Mouse (Mus musculus): ENCODE data around the gene Wdr92. TPM values are rescaled to one million over a fixed set of nuclear protein-coding genes. Genes with fewer than 3 reads are reported as not detected.
"Not testable (repeated sequence)": the region's sequence is repeated elsewhere in the genome, so short reads cannot be mapped to it uniquely, and the experiment has no call there.

Wdr92 gene
- total RNA-seq, 2 experiments from 2014 or later, result 7.0 to 7.2 TPM

DNA sequence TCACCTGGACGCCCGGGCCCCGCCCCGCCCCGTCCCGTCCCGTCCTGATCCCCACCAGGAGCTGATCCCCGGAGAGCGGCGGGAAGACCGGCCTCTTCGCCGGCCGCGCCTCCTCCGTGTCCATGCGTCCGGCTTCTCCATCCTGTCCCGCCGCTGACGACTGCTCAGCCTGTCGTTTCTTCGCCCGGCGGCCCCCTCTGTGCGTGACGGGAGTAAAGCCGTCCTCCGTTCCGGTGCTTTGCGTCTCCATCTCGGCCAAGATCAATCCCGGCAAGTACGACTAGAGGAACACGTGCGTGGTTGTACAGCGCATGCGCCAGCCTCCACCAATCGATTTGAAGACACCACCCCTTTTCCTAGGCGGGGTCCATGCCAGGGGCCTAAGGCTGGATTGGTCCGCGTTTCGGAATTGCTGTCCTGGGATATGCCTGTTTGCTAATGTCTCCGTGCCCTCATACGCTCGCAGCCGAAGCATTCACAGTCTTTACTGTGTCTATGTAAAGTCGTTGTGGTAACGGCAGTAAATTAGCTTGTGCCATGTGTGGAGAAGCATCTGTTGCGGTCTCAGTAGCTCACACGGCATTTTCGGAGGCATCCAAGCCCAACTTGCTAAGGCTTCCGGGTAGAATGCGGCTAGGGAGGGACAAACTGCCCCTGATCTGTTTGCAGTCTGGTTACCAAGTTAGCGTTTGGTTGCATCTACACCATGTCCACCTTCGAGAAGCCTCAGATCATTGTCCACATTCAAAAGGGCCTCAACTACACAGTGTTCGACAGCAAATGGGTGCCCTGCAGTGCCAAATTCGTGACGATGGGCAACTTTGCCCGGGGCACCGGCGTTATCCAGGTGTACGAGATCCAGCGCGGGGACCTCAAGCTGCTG lies 29.6 kb downstream of the Wdr92 start, which contains the start of gene Pno1:
Gene Pno1, minus strand, starts transcription at position 311 of the 883 bp plus-strand sequence.
- DNase-seq, result peak; percentile 94

DNA sequence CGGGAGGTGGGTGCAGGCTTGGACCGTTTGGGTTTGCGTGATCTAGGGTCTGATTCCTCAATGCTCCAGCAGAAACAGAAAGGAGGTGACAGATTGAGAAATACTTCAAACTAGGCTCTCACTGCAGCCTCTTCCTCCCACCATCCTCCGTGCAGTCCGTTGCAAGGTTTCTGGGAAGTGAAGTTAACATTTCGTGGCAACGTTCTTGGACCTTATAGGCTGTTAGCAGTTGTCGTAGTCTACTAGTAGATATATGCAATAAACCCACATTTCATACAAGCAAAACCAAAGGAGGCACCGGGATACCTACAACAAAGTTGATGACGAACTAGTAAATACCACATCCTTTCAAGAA lies 30.2 kb downstream of the Wdr92 start:
- DNase-seq, result no peak

DNA sequence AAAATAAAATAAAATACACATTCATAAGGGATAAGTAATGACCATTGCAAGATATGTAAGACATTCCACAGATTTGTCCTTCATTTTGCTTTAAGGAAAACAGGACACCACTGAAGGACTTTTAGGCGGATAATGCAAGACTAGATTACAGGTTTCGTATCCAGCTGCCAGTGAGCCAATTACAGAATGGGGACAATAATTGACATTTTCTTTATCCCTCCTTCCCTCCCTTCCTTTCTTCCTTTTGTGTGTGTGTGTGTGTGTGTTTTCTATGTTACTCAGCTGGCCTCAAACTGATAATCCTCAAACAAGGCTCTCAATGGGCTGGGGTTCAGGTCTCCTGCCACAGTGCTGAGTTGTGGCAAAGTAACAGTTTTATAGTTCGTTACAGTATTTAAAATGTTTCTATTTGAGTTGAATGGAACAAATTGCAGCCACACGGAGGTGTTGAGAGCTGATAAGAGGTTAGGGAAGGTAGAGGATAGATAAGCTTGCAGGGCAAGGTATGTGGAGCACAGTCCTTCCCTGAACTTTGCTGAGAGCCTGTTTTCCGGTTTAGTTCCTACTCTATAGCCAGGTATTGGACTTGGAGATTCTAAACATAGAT lies 31.1 kb downstream of the Wdr92 start:
- no peak for DNase-seq

DNA sequence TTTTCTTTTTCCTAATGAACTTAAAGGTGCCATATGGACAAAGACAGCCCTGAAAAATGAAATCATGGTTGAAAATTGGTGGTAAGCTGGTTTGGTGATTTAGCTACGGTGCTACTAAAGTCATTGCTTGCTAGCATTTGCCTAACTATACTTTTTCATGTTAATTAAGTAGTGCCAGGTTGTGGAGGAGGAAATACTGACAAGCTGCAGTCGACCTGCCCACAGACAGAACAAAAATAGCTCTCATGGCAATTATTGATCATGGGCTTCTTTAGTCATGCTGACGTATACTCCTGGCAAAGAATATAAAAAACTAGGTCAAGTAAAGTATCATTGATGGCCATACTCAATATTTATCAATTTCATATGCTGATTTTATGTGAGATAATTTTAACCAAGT lies 33.6 kb downstream of the Wdr92 start:
- no peak for DNase-seq

DNA sequence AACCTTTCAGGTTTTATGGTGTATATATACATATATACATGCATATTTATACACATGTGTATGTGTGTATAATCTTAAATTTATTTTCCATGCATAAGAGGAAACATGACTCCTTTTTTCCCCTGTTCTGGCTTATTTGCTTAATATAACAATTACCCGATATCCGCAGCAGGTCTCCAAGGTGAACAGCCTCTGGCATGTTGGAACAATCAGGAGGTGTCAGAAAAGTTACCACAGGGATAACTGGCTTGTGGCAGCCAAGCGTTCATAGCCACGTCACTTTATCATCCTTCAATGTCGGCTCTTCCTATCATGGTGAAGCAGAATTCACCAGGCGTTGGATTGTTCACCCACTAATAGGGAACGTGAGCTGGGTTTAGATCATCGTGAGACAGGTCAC lies 39.2 kb downstream of the Wdr92 start:
- no peak for DNase-seq

DNA sequence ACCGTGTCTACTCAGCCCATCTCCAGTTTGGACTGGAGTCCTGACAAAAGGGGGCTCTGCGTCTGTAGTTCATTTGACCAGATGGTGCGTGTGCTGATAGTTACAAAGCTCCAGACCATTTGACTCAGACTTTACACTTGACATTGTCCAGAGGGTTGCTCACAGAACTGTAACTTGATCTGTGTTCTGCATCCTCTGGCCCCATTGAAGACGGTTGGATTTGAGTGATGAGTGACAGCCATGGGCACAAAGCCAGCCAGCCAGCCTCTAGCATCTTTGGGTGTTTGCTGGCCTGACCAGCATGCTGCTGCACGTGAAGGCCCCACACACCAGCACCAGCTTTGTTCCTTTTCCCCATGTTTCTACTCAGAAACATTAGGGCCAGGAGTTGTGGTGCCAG lies 50.9 kb downstream of the Wdr92 start:
- DNase-seq, result no peak

DNA sequence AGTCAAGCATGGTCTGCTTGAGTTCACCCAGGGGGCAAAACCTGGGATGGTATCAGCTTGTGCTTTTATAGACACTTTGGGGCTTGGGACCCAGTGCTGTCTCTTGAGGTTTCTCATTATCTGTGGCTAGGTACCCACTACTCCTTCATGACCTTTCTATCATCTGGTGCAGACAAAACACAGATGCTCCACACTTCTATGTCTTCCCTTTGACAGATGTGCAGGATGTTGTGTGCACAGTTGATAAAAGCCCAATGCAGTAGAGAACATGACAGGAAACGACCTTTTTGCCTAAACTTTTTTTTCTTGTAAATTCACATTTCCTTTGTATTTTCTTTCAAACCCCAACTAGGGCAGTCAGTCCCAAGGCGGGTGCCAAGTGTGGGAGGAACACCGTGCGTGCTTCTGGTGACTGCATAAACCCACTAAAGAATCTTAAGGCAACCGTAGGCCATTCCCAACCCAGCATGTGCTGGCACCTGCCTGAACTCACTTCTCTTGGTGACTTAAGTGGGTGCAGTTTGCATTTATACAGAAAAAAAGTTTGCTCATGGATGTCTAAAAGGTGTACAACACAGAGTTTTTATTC lies 54.6 kb downstream of the Wdr92 start:
- no peak for DNase-seq

DNA sequence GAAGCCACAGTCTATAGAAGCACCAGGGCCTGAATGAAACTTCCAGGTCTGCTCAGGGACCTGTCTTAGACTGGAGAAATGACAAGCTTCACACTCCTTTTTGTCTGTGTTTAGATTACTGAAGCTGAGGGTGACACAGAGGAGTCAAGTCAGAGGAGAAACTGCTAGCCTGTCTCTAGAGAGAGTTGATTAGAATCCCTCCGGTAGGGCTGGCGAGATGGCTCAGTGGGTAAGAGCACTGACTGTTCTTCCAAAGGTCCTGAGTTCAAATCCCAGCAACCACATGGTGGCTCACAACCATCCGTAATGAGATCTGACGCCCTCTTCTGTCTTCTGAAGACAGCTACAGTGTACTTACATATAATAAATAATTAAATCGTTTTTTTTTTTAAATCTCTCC lies 56.7 kb downstream of the Wdr92 start:
- not testable (repeated sequence) for DNase-seq

DNA sequence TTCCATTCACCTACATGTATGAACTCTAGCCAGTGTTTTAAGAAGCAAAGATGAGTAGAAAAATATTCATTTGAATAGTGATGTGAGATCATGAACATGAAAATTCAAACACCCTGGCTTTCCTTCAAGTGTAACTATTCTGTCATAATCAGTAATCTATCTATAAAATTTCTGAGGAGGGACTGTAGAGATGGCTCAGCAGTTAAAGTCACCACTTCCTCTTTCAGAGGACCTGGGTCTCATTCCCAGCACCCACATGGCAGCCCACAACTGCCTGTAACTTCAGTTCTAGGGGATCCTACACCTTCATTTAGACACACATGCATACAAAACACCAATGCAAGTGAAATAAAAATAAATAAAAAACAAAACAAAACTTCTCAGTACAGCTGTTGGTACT lies 66.8 kb downstream of the Wdr92 start:
- no peak for DNase-seq

DNA sequence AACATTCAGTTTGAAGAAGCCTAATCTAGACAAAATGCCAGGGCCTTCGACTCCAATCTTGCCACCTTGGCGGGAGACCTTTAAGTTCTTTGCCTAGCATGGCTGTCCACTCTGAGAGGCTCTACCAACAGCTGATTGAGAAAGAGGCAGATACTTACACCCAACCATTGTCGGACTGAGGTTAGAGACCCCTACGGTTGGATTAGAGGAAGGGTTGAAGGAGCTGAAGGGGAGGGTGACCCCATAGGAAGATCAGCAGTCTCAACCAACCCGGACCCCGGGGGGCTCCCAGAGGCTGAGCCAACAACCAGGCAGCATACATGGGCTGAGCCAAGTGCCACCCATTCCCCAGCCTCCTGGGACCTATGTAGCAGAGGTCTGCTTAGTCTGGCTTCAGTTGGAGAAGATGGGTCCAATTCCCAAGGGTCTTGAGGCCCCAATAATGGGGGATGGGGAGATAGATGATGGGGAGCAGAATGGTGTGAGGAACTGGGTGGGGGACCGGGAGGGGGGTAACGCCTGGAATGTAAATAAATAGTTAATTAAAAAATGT lies 75.0 kb downstream of the Wdr92 start:
- DNase-seq, result no peak

DNA sequence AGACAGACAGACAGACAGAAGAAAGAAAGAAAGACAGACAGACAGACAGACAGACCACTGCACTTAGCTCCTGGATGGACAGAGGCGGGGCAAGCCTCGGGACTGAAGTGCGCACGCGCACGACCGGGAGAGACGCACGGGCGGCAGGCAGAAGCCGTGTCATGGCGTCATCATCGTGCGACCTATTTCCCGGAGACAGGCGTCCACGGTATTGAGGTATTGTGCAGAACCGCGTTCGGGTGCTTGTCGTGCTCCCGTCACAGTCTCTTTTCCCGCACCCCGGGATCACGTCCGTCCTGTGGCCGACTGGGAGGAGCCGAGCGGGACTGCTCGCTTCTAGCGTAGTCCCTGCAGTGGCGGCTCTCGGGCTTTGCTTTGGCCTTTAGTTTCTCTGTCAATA lies 75.5 kb downstream of the Wdr92 start, which contains the start of gene C1d:
Gene C1d, plus strand, starts transcription at position 137 of the 400 bp plus-strand sequence.
- DNase-seq, result peak; percentile 90

DNA sequence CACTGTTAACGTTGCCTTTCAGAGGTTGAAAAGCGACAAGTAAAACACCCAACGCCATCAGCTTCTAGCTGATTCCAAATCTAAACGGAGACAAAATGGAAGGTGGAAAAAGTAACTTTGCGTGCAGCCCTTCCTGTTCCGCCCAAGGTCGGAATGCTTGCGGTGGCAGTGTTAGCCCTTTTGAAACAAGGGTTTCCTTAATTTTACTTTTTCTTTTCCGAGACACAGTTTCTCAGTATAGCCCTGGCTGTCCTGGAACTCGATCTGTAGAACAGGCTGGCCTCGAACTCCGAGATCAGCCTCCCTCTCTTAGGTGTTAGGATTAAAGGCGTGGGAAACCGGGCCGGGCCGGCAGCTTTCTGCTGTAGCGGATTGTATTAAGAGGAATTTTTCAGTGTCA lies 76.0 kb downstream of the Wdr92 start:
- DNase-seq, result no peak

DNA sequence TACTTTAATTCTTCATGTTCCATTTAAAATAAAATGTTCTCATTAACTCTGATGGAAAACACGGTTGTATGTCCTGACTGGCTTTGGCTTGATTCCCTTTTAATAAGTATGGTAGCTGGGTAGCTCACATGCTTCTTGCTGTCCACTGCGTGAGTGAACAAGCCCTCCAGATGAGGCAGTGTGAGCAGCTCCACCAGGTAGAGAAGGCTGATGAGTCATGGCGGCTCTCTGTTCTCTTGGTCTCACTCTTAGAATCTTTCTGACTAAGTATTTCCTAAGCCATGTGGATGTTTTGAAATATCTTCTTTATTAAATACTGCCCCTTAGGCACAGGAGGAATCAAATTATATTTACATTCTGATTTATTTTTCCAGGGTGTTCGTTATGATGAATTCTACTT lies 85.3 kb downstream of the Wdr92 start:
- no peak for DNase-seq

DNA sequence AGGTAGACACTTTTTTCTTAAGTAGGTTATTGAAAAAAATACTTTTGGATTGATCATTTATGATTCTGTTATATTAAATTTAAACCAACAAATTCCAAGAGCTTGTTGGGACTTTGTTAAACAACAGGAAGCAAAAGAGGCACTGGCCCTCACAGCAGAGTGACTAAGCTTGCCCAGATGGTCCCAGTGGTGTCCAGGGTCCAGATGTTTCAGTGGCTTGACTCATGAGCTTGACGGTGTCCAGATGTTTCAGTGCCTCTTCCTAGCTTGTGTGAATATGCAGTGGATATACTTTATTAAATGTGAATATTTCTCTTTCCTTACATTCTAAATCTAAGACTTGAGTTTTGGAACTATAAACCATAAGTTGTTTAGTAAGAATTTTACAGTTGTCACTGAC lies 86.9 kb downstream of the Wdr92 start:
- DNase-seq, result peak; percentile 50

DNA sequence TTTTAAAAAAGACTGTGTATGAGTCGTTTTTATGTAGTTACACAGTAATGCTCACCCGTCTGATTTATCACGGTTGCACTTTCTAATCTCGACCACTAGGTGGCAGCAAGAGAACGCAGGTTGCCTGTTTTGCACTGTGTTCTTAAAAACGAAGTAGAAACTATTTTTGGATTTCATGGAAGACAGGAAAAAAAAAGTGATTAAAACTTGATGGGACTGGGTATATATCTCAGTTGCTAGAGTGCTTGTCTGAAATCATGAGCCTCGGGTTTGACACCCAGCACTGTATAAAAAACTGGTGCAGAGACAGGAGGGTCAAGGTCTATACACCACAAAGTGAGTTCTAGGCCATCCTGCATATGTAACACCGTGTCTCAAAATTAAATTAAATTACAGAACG lies 98.1 kb downstream of the Wdr92 start:
- DNase-seq, result no peak

Other genes starting within 250 kb of the Wdr92 start
- under 1 TPM in 1 of 2 experiments, not detected in 1; 0.13 TPM for gene Fbxo48, start 230.7 kb upstream of the Wdr92 start, total RNA-seq (2021)
- gene Cnrip1, start 130.5 kb upstream of the Wdr92 start, total RNA-seq (2021), result 1 to 10 TPM; 4.3 to 5.1 TPM
- gene Plek, start 129.7 kb upstream of the Wdr92 start, total RNA-seq (2021), result 1 to 10 TPM; 1.3 to 1.5 TPM
- gene Ppp3r1, start 22.8 kb upstream of the Wdr92 start, total RNA-seq (2021), result 100 to 1,000 TPM; 140 to 141 TPM
- gene Pno1, start 29.5 kb downstream of the Wdr92 start, total RNA-seq (2021), result 10 to 100 TPM; 44.0 to 45.6 TPM
- 10 to 100 TPM; 29.5 to 30.4 TPM for gene C1d, start 75.5 kb downstream of the Wdr92 start, total RNA-seq (2021)

Measured in gastrocnemius, postnatal 25 days (tissue).